Mouse (Mus musculus) CH12.LX (cell line): ENCODE data around the gene Mrps7. TPM values are rescaled to one million over a fixed set of nuclear protein-coding genes. Genes with fewer than 3 reads are reported as not detected.

Source experiments
- DNase-seq: peaks from one replicate; pipeline ENCODE4 v3.0.0-alpha.2; 2013; ENCODE audit errors: extremely low read depth
- H3K27ac ChIP-seq: 2 replicates; pipeline ENCODE4 v1.5.1; 2012; ENCODE audit warnings: low read depth, mild to moderate bottlenecking, control low read depth, moderate library complexity; ENCODE audit not compliant: insufficient read depth
- H3K27me3 ChIP-seq: replicated peaks from 2 replicates; pipeline ENCODE3; 2012; ENCODE audit warnings: inconsistent platforms
- H3K36me3 ChIP-seq, 2 experiments: replicated peaks in 1 of 2; 2 replicates each; pipeline versions ENCODE3 to v1.6.1; 2012; ENCODE audit warnings: inconsistent platforms in 1 of 2, low read length in 1 of 2, mild to moderate bottlenecking in 1 of 2, mixed read lengths in 1 of 2, moderate library complexity in 1 of 2; ENCODE audit not compliant: control insufficient read depth in 1 of 2, insufficient read depth in 1 of 2
- H3K4me1 ChIP-seq, 2 experiments: 2 replicates each; pipeline ENCODE4 v1.6.1; 2012; ENCODE audit warnings: inconsistent platforms in 1 of 2, moderate library complexity in 1 of 2; ENCODE audit not compliant: insufficient read depth in 2 of 2, control insufficient read depth in 1 of 2
- H3K4me2 ChIP-seq: 2 replicates; pipeline ENCODE4 v1.6.1; 2012; ENCODE audit warnings: low read depth, mild to moderate bottlenecking, control low read depth; ENCODE audit not compliant: poor library complexity, insufficient read depth, severe bottlenecking
- H3K4me3 ChIP-seq, 3 experiments: fragments of 150-350 bp in 1 of 3; sonication (generic) in 1 of 3; replicated peaks in 1 of 3; 2 replicates each; pipeline versions ENCODE3 to v1.5.1; 2011 to 2012; ENCODE audit warnings: low read depth in 2 of 3, low read length in 2 of 3, mild to moderate bottlenecking in 2 of 3, moderate library complexity in 2 of 3, control low read depth in 1 of 3, improper control_type of control experiment in 1 of 3, inconsistent platforms in 1 of 3, mixed read lengths in 1 of 3; ENCODE audit not compliant: poor library complexity in 1 of 3
- H3K79me2 ChIP-seq: replicated peaks from 2 replicates; pipeline ENCODE4 v1.6.1; 2012; ENCODE audit warnings: mild to moderate bottlenecking, moderate library complexity; ENCODE audit not compliant: control insufficient read depth, poor library complexity, insufficient read depth, severe bottlenecking; ENCODE audit errors: extremely low read depth
- H3K9ac ChIP-seq: 2 replicates; pipeline ENCODE4 v1.6.1; 2012; ENCODE audit warnings: low read depth, mild to moderate bottlenecking, control low read depth, moderate library complexity; ENCODE audit not compliant: insufficient read depth
- H3K9me3 ChIP-seq: replicated peaks from 2 replicates; pipeline ENCODE3; 2012; ENCODE audit warnings: low read length, inconsistent platforms, mixed read lengths
- BHLHE40 ChIP-seq: IDR thresholded peaks from 2 replicates; pipeline ENCODE4 v1.6.1; 2011; ENCODE audit warnings: mild to moderate bottlenecking, low read depth, low read length, improper control_type of control experiment
- CHD1 ChIP-seq: IDR thresholded peaks from 2 replicates; pipeline ENCODE4 v1.6.1; 2012; ENCODE audit warnings: low read depth, low read length, improper control_type of control experiment, inconsistent platforms
- CHD2 ChIP-seq: IDR thresholded peaks from 2 replicates; pipeline ENCODE4 v1.6.1; 2011; ENCODE audit warnings: low read length, improper control_type of control experiment
- CTCF ChIP-seq, 2 experiments: IDR thresholded peaks in 1 of 2; conservative IDR thresholded peaks in 1 of 2; 2 replicates each; pipeline ENCODE4 v1.5.1; 2011 to 2012; ENCODE audit warnings: low read depth in 2 of 2, low read length in 2 of 2, improper control_type of control experiment in 1 of 2, inconsistent platforms in 1 of 2, mild to moderate bottlenecking in 1 of 2, moderate library complexity in 1 of 2
- E2F4 ChIP-seq: IDR thresholded peaks from 2 replicates; pipeline ENCODE4 v1.6.1; 2011; ENCODE audit warnings: low read depth, low read length, improper control_type of control experiment; ENCODE audit not compliant: insufficient replicate concordance
- ELF1 ChIP-seq: IDR thresholded peaks from 2 replicates; pipeline ENCODE4 v1.6.1; 2014; ENCODE audit warnings: low read depth, mild to moderate bottlenecking, inconsistent platforms, low read length, improper control_type of control experiment
- EP300 ChIP-seq: IDR thresholded peaks from 2 replicates; pipeline ENCODE4 v1.6.1; 2011; ENCODE audit warnings: low read length, improper control_type of control experiment
- ETS1 ChIP-seq: conservative IDR thresholded peaks from 2 replicates; pipeline ENCODE4 v1.6.1; 2012; ENCODE audit warnings: low read depth, mild to moderate bottlenecking, inconsistent platforms, low read length, improper control_type of control experiment, moderate library complexity
- GABPA ChIP-seq: IDR thresholded peaks from 2 replicates; pipeline ENCODE4 v1.6.1; 2012; ENCODE audit warnings: low read depth, low read length, improper control_type of control experiment, inconsistent platforms; ENCODE audit not compliant: insufficient replicate concordance
- HCFC1 ChIP-seq: IDR thresholded peaks from 2 replicates; pipeline ENCODE4 v1.6.1; 2012; ENCODE audit warnings: low read depth, mild to moderate bottlenecking, inconsistent platforms, low read length, improper control_type of control experiment
- IRF4 ChIP-seq: IDR thresholded peaks from 2 replicates; pipeline ENCODE4 v1.6.1; 2014; ENCODE audit warnings: low read depth, mild to moderate bottlenecking, inconsistent platforms, low read length, improper control_type of control experiment
- JUN ChIP-seq: IDR thresholded peaks from 2 replicates; pipeline ENCODE4 v1.6.1; 2011; ENCODE audit warnings: low read depth, mild to moderate bottlenecking, low read length, improper control_type of control experiment, moderate library complexity; ENCODE audit not compliant: insufficient read depth
- JUND ChIP-seq: conservative IDR thresholded peaks from 2 replicates; pipeline ENCODE4 v1.6.1; 2011; ENCODE audit warnings: low read depth, low read length, improper control_type of control experiment
- KAT2A ChIP-seq: IDR thresholded peaks from 2 replicates; pipeline ENCODE4 v1.6.1; 2012; ENCODE audit warnings: low read length, improper control_type of control experiment, inconsistent platforms; ENCODE audit not compliant: insufficient replicate concordance
- MAFK ChIP-seq: IDR thresholded peaks from 2 replicates; pipeline ENCODE4 v1.6.1; 2011; ENCODE audit warnings: low read length, improper control_type of control experiment; ENCODE audit not compliant: insufficient replicate concordance
- MAX ChIP-seq: IDR thresholded peaks from 2 replicates; pipeline ENCODE4 v1.6.1; 2011; ENCODE audit warnings: low read length, improper control_type of control experiment
- MAZ ChIP-seq: IDR thresholded peaks from 2 replicates; pipeline ENCODE4 v1.6.1; 2012; ENCODE audit warnings: low read depth, mild to moderate bottlenecking, inconsistent platforms, low read length, improper control_type of control experiment, moderate library complexity
- MEF2A ChIP-seq: IDR thresholded peaks from 2 replicates; pipeline ENCODE4 v1.6.1; 2014; ENCODE audit warnings: low read depth, mild to moderate bottlenecking, inconsistent platforms, low read length, improper control_type of control experiment, borderline replicate concordance
- MXI1 ChIP-seq: IDR thresholded peaks from 2 replicates; pipeline ENCODE4 v1.6.1; 2011; ENCODE audit warnings: mild to moderate bottlenecking, low read depth, low read length, improper control_type of control experiment
- MYC ChIP-seq: IDR thresholded peaks from 2 replicates; pipeline ENCODE4 v1.6.1; 2011; ENCODE audit warnings: low read depth, mild to moderate bottlenecking, improper control_type of control experiment, low read length
- NELFE ChIP-seq: IDR thresholded peaks from 2 replicates; pipeline ENCODE4 v1.6.1; 2011; ENCODE audit warnings: low read depth, low read length, improper control_type of control experiment
- NRF1 ChIP-seq: IDR thresholded peaks from 2 replicates; pipeline ENCODE4 v1.6.1; 2014; ENCODE audit warnings: low read depth, mild to moderate bottlenecking, inconsistent platforms, low read length, improper control_type of control experiment, moderate library complexity
- PAX5 ChIP-seq: IDR thresholded peaks from 2 replicates; pipeline ENCODE4 v1.6.1; 2012; ENCODE audit warnings: low read length, inconsistent platforms, mixed read lengths
- POLR2A ChIP-seq: IDR thresholded peaks from 2 replicates; pipeline ENCODE4 v1.6.1; 2011; ENCODE audit warnings: low read depth, mild to moderate bottlenecking, improper control_type of control experiment, low read length
- POLR2AphosphoS2 ChIP-seq: IDR thresholded peaks from 2 replicates; pipeline ENCODE4 v1.6.1; 2011; ENCODE audit warnings: low read depth, low read length, improper control_type of control experiment
- RAD21 ChIP-seq: IDR thresholded peaks from 2 replicates; pipeline ENCODE4 v1.6.1; 2011; ENCODE audit warnings: low read depth, mild to moderate bottlenecking, low read length, improper control_type of control experiment, moderate library complexity
- RCOR1 ChIP-seq: conservative IDR thresholded peaks from 2 replicates; pipeline ENCODE4 v1.6.1; 2012; ENCODE audit warnings: low read depth, mild to moderate bottlenecking, inconsistent platforms, low read length, improper control_type of control experiment
- SIN3A ChIP-seq: IDR thresholded peaks from 2 replicates; pipeline ENCODE4 v1.6.1; 2012; ENCODE audit warnings: low read length, improper control_type of control experiment, inconsistent platforms
- SMC3 ChIP-seq: IDR thresholded peaks from 2 replicates; pipeline ENCODE4 v1.6.1; 2011; ENCODE audit warnings: low read depth, low read length, improper control_type of control experiment
- TBP ChIP-seq: conservative IDR thresholded peaks from 2 replicates; pipeline ENCODE4 v1.6.1; 2011; ENCODE audit warnings: low read depth, low read length, improper control_type of control experiment
- TCF12 ChIP-seq: IDR thresholded peaks from 2 replicates; pipeline ENCODE4 v1.6.1; 2014; ENCODE audit warnings: low read depth, mild to moderate bottlenecking, inconsistent platforms, low read length, improper control_type of control experiment
- UBTF ChIP-seq: IDR thresholded peaks from 2 replicates; pipeline ENCODE4 v1.6.1; 2012; ENCODE audit warnings: low read depth, mild to moderate bottlenecking, inconsistent platforms, low read length, improper control_type of control experiment, moderate library complexity
- USF1 ChIP-seq: IDR thresholded peaks from 2 replicates; pipeline ENCODE4 v1.6.1; 2014; ENCODE audit warnings: low read depth, mild to moderate bottlenecking, inconsistent platforms, low read length, improper control_type of control experiment
- USF2 ChIP-seq: conservative IDR thresholded peaks from 2 replicates; pipeline ENCODE4 v1.6.1; 2011; ENCODE audit warnings: low read depth, low read length, improper control_type of control experiment
- ZC3H11A ChIP-seq: IDR thresholded peaks from 2 replicates; pipeline ENCODE4 v1.6.1; 2012; ENCODE audit warnings: low read depth, mild to moderate bottlenecking, inconsistent platforms, low read length, improper control_type of control experiment
- ZKSCAN1 ChIP-seq: IDR thresholded peaks from 2 replicates; pipeline ENCODE4 v1.6.1; 2012; ENCODE audit warnings: low read depth, inconsistent platforms, low read length, improper control_type of control experiment, borderline replicate concordance
- ZMIZ1 ChIP-seq: IDR thresholded peaks from 2 replicates; pipeline ENCODE4 v1.6.1; 2012; ENCODE audit warnings: low read depth, mild to moderate bottlenecking, inconsistent platforms, low read length, improper control_type of control experiment
- ZNF384 ChIP-seq: IDR thresholded peaks from 2 replicates; pipeline ENCODE4 v1.6.1; 2012; ENCODE audit warnings: low read depth, low read length, improper control_type of control experiment, inconsistent platforms
- dilution Hi-C: fragments of 300-500 bp; cut with MboI; formaldehyde crosslinking; loops from 2 replicates; pipeline ENCODE4 v1.14.3; 2020; ENCODE audit warnings: low sequenced_read_pairs; ENCODE audit not compliant: extremely low pct_unique_long_range_greater_than_20kb, extremely low pct_ligation_motif_present
- in situ Hi-C: fragments of 300-500 bp; cut with MboI; formaldehyde crosslinking; loops from 3 replicates; pipeline ENCODE4 v1.14.3; 2019; ENCODE audit warnings: low sequenced_read_pairs, low pct_ligation_motif_present, low pct_unique_long_range_greater_than_20kb, mixed read lengths
- polyA plus RNA-seq: library from polyadenylated mRNA; unstranded; fragments of >175 nt; gene quantifications from 2 replicates; pipeline ENCODE4 v1.2.1, GENCODE M21; 2012; ENCODE audit warnings: low read depth; ENCODE audit not compliant: insufficient read length
- total RNA-seq, 2 experiments: library from RNA; depleted of rRNA; stranded (reverse); fragments of 300-350 nt in 1 of 2; fragments of >200 nt in 1 of 2; gene quantifications; 2 replicates each; pipeline ENCODE4 v1.2.3; 2012 to 2014

The Mrps7 gene
- total and polyA plus RNA-seq, 3 experiments = 154 to 172 (median 157) TPM

DNA sequence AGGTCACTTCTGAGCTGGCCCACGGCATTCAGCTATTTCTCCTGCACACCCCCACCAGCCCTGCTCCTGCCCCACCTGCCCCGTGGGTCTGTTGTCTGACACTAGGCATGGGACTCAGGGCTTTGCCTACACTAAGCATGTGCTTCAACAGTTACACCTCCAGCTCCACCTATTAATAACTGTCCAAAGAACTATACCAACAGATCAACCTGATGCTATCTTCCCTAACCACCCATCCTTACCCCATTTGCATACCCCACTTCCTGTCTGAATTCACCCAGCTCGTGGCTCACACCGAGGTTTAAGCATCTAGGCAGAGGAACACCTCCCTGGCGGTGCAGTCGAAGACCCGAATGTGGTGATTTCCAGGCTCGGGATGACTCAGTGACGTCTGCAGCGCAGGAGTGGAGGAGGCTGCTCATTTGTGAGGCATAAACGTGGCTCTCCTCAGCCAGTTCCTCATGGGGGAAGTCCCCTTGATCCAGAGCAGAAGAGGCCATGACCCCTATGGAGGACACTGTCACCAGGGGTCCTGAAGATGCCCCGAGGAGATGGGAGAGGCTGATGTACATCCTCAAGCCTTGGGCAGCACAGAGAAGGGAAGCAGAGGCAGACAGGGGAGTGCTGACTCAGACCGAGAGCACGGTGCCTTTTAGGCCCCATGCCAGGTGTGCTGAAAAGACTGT lies 37.4 kb downstream of the Mrps7 start:
- dilution Hi-C loops = no loop called here
- TF ChIP-seq CHD1 (peak; percentile 13), CTCF (conservative IDR thresholded peaks at IDR 0.05 in 1 of 2, IDR thresholded peaks at IDR 0.05 in 1 of 2; ENCODE audit: low read depth in 2 of 2, low read length in 2 of 2) (no peak), POLR2AphosphoS2 (peak; percentile 92; the same call in 1 of the 2 replicates), HCFC1 (no peak), MXI1 (peak; percentile 92), IRF4 (peak; percentile 99), MAX (peak; percentile 98), UBTF (peak; percentile 90; the same call in 1 of the 2 replicates), ZKSCAN1 (no peak), JUND (peak; percentile 97), NRF1 (no peak; the same call in none of the 2 replicates), SMC3 (peak; percentile 31), USF2 (0 out of 2 replicates have a peak, but pooled peaks have one; percentile 3), TBP (peak; percentile 90), MEF2A (peak; percentile 87), USF1 (no peak), MAFK (no peak; the same call in none of the 2 replicates), MAZ (peak; percentile 78), RAD21 (no peak; the same call in none of the 2 replicates), ELF1 (peak; percentile 86), SIN3A (peak; percentile 37; the same call in 1 of the 2 replicates), CHD2 (peak; percentile 81; the same call in 1 of the 2 replicates), EP300 (peak; percentile 96), MYC (peak; percentile 98), KAT2A (no peak), POLR2A (peak; percentile 75), ZMIZ1 (peak; percentile 84; the same call in 1 of the 2 replicates), RCOR1 (peak; percentile 97), ETS1 (peak; percentile 96), TCF12 (peak; percentile 98), GABPA (no peak), JUN (peak; percentile 85), NELFE (no peak; the same call in 1 of the 2 replicates), E2F4 (no peak; the same call in 1 of the 2 replicates), BHLHE40 (peak; percentile 94), ZNF384 (peak; percentile 56; the same call in 1 of the 2 replicates), ZC3H11A (no peak), PAX5 (no peak)
- peak; percentile 100 for DNase-seq
- in situ Hi-C loops = loop anchor here (5.0 to 25.0 kb wide), 3 partner anchors 71 to 771 kb away; partner anchors contain the start of genes Caskin2, Rnf157 and Tsen54
- peak overlapping the region; percentile 64 for H3K4me2 ChIP-seq
- H3K4me1 ChIP-seq = peaks cover 56 to 90% of the 10 kb centered on the region in 2 experiments
- peak overlapping the region in 2 of 3 experiments; percentile 14 to 29 for H3K4me3 ChIP-seq
- H3K36me3 ChIP-seq = peaks cover 13 to 17% of the 10 kb centered on the region in 2 experiments
- H3K27ac ChIP-seq = peak overlapping the region; percentile 98
- H3K79me2 ChIP-seq = peaks cover 12% of the 10 kb centered on the region
- H3K9me3 ChIP-seq = no peaks in the 10 kb centered on the region
- H3K27me3 ChIP-seq = no peaks in the 10 kb centered on the region
- H3K9ac ChIP-seq = peak overlapping the region; percentile 41
